Mouse (Mus musculus): ENCODE data around the gene H1foo.

The H1foo gene

GRCm38 (mm10) chr6:115926416-115926815 is 18.3 kb upstream of the H1foo start:
- intact Hi-C loops (cut with DNase I), result no loop called here

- intact Hi-C loops (cut with DNase I), result no loop called here
Measured at GRCm38 (mm10) chr6:115927292-115928242, 17.2 kb upstream of the H1foo start.

GRCm38 (mm10) chr6:115930018-115930417 is 14.7 kb upstream of the H1foo start:
- intact Hi-C loops (cut with DNase I), result no loop called here

GRCm38 (mm10) chr6:115931639-115932038 is 13.1 kb upstream of the H1foo start, which contains the start of gene Rho:
Gene Rho, plus strand, starts transcription at chr6:115931748.
- intact Hi-C loops (cut with DNase I), result no loop called here

- intact Hi-C loops (cut with DNase I), result no loop called here
Measured at GRCm38 (mm10) chr6:115932391-115932790, 12.3 kb upstream of the H1foo start.

GRCm38 (mm10) chr6:115935544-115935943 is 9.2 kb upstream of the H1foo start:
- intact Hi-C loops (cut with DNase I), result no loop called here

- intact Hi-C loops (cut with DNase I), result no loop called here
Measured at GRCm38 (mm10) chr6:115938011-115938410, 6.7 kb upstream of the H1foo start.

- intact Hi-C loops (cut with DNase I), result no loop called here
Measured at GRCm38 (mm10) chr6:115938798-115939197, 5.9 kb upstream of the H1foo start.

GRCm38 (mm10) chr6:115940603-115941002 is 4.1 kb upstream of the H1foo start:
- intact Hi-C loops (cut with DNase I), result no loop called here

- intact Hi-C loops (cut with DNase I), result no loop called here
Measured at GRCm38 (mm10) chr6:115941128-115941527, 3.6 kb upstream of the H1foo start.

GRCm38 (mm10) chr6:115943498-115944427 is 975 bp upstream of the H1foo start:
- intact Hi-C loops (cut with DNase I), result no loop called here

GRCm38 (mm10) chr6:115945633-115946032 is 895 bp downstream of the H1foo start:
- intact Hi-C loops (cut with DNase I), result no loop called here

- intact Hi-C loops (cut with DNase I), result no loop called here
Measured at GRCm38 (mm10) chr6:115946389-115946788, 1.7 kb downstream of the H1foo start.

GRCm38 (mm10) chr6:115954506-115955074 is 9.9 kb downstream of the H1foo start:
- intact Hi-C loops (cut with DNase I), result loop anchor here (5.0 kb wide), 3 partner anchors 37 to 52 kb away; no protein-coding TSS in a partner anchor

- intact Hi-C loops (cut with DNase I), result loop anchor here (5.0 kb wide), 3 partner anchors 37 to 53 kb away; no protein-coding TSS in a partner anchor
Measured at GRCm38 (mm10) chr6:115955169-115955568, 10.4 kb downstream of the H1foo start.

GRCm38 (mm10) chr6:115955664-115956063 is 10.9 kb downstream of the H1foo start:
- intact Hi-C loops (cut with DNase I), result loop anchor here (5.0 kb wide), 3 partner anchors 37 to 53 kb away; no protein-coding TSS in a partner anchor

GRCm38 (mm10) chr6:115956418-115956921 is 11.7 kb downstream of the H1foo start:
- intact Hi-C loops (cut with DNase I), result loop anchor here (5.0 kb wide), 3 partner anchors 36 to 54 kb away; no protein-coding TSS in a partner anchor

- intact Hi-C loops (cut with DNase I), result loop anchor here (5.0 kb wide), 3 partner anchors 35 to 55 kb away; no protein-coding TSS in a partner anchor
Measured at GRCm38 (mm10) chr6:115956922-115957601, 12.3 kb downstream of the H1foo start.

GRCm38 (mm10) chr6:115957681-115958080 is 12.9 kb downstream of the H1foo start:
- intact Hi-C loops (cut with DNase I), result loop anchor here (5.0 kb wide), 3 partner anchors 35 to 55 kb away; no protein-coding TSS in a partner anchor

GRCm38 (mm10) chr6:115958445-115958844 is 13.7 kb downstream of the H1foo start:
- intact Hi-C loops (cut with DNase I), result loop anchor here (5.0 kb wide), 3 partner anchors 34 to 56 kb away; no protein-coding TSS in a partner anchor

Data from adrenal gland (tissue).